Mouse (Mus musculus): ENCODE measurements at regions not wholly inside any gene's neighbourhood (a gene's known extent, or its start where the extent isn't known, plus 50 kb on each side); places are given as distances from the start of the nearest gene placed in this dataset.

DNA sequence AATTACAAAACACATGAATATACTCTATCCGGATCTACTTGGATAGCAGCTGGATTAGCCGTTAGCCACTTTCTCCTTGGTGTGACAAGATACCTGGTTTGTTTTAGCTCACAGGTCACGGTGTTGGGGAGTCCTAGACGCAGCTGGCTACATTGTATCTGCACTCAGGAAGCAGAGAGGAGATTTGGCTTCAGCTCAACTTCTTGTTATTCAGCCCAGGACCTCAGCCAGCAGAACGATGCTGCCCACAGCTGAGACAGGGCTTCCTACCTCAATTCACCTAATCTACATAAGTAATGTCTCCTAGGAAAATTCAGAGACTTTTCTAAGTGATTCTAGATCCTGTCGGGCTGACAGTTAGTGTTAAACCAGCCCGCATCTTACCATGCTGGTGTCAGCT lies 289.4 kb downstream of the 3100002H09Rik start:
- no peak for DNase-seq (ENCODE audit: low spot score)

GRCm38 (mm10) chr4:124317042-124317441 lies 293.6 kb downstream of the 3100002H09Rik start:
- DNase-seq (ENCODE audit: low spot score) = no peak

GRCm38 (mm10) chr4:124311657-124312056 lies 298.9 kb downstream of the 3100002H09Rik start:
- no peak for DNase-seq (ENCODE audit: low spot score)

DNA sequence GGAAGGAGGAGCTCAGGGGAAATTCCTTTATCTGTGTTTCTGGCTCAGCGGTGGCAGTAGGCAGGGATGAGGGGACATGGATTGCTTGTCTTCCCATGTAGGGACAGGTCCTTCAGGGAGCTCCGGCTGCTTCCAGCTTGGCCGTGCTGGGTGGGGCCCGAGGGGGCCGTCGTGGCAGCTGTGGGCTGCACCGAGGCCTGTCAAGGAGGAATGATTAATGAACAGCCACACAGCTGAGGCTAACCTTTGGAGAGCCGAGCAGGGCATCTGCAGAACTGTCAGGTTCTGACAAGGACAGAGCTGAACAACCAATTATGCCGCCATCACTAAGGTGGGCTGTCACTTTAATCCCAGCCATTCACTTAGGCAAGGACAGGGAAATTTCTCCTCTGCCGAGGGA lies 300.0 kb downstream of the 3100002H09Rik start:
- DNase-seq (ENCODE audit: low spot score) = no peak

GRCm38 (mm10) chr4:124305871-124306555 lies 304.6 kb downstream of the 3100002H09Rik start:
- no peak for DNase-seq (ENCODE audit: low spot score)

DNA sequence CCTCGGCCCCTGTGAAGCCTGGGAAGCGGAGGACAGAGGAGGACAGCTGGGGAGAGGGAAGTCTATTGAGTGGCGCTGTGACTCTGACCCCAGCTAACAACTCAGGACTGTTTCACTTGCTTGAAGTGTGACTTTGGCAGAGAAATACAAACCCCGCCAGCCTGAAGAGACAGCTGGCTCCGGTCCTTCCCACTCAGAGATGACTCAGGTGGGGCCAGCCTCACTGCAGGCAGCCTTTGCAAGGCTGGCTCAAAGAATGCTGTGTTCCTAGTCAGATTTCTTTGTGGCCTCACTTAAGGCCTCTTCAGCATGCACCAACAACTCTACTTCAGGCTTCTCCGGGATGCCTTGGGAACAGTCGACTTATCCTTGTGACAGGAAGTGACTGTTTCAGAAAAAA lies 307.7 kb downstream of the 3100002H09Rik start:
- no peak for DNase-seq (ENCODE audit: low spot score)

- DNase-seq (ENCODE audit: low spot score) = no peak
Observed at GRCm38 (mm10) chr4:124298667-124299437, 311.8 kb downstream of the 3100002H09Rik start.

GRCm38 (mm10) chr4:124292254-124292653 lies 318.3 kb downstream of the 3100002H09Rik start:
- no peak for DNase-seq (ENCODE audit: low spot score)

GRCm38 (mm10) chr4:124291767-124292166 lies 318.8 kb downstream of the 3100002H09Rik start:
- no peak for DNase-seq (ENCODE audit: low spot score)

- no peak for DNase-seq (ENCODE audit: low spot score)
Observed at GRCm38 (mm10) chr4:124287471-124287870, 323.1 kb downstream of the 3100002H09Rik start.

DNA sequence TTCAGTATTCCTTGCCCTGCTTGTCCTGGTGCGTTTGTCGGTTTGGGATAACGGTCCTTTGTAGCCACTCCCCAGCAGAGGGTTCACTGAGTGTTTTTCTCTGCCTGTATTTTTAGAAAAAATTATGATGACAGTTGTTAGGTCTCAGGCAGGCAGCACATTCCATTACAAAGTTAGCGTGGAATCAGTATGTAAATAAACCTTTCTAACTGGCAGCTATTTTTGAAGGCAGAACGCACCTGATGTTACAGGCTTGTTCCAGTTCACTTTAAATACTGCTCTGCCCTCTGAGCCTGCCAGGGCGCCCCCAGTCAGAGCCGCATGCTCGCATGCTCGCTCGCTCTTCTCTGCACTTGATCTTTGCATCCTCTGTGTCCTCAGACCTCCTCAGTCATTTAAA lies 331.9 kb downstream of the 3100002H09Rik start:
- DNase-seq (ENCODE audit: low spot score) = no peak

DNA sequence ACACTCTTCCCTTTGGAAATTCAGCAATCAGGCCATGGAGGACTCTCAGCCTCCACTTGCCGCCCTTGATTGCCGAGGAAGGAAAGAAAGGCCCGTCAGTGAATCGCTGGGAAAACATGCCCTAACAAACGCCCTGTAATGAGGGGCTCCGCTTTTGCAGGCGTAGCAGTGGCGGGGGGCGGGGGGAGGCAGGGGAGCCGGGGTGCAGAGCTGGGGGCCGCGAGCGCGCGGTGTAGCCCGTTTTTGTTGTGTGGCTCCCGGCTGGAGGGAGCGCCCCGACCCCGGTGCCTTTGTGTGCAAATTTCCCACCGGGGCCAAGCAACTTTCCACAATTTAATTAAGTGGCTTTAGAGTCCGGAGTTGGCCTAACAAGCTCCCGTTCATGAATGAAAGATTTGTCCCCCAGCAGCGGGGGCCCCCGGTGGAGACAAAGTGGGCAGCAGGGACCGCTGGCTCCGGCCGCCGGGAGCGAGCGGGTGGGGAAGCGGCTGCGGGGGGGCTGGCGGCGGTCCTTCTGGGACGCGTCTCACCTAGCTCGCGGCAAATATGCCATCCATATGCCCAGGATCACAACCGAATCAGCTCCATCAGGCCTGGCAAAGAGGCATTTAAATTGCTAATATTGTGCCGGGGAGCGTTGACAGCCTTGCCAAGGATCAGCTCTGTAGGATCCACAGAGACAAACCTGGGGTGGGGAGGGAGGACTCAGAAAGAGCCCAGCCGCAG lies 333.0 kb downstream of the 3100002H09Rik start:
- DNase-seq (ENCODE audit: low spot score) = no peak

DNA sequence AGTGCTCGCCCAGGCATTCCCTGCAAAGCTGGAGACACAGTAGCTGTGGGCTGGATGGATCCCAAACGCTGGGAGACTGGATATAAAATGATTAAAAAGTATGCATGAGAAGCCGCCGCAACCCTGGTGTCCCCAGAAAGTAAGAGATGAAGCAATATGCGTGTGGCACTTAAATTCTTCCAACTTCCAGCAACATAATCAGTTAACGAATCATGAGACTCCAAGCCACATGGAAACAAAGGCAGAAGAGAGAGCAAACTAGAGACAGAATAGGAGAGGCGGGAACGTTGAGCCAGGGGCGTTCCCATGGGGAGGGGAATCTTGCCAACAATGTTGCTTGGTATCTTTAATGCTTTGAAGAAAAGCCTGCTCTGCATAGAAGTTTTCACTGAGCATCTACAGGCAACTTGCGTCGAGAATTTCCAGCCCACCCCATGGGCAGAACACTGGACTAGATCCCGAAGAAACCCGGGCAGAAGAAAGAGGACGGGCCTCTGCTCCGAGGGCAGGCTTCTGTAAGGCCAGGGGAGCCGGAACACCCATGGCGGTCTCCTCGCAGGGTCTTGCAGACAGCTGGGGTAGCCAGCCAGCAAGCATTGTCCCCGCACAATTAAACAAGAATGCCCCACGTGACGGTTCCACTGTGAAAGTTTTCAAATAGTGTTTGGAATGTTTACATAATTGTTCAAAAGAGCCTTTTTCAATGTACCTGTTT lies 333.7 kb downstream of the 3100002H09Rik start:
- DNase-seq (ENCODE audit: low spot score) = no peak

DNA sequence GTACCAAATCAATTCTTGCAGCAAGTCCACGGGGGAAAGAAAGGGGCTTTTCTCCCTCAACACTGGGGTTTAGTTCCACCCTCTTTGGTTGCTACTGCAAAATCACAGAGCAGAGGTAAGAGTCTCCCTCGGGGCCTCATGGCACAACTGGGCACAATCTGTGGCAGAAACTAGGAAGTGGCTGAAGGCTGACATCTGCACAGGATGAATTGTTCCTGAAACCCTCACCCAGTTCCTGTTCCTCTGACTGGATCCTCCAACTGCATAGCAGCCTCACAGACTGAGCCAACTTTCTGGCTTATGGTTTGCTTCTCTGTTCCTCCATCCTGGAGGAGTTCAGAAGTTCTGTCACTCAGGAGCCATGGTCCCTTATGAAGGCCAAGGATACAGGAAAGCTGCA lies 338.6 kb downstream of the 3100002H09Rik start:
- DNase-seq (ENCODE audit: low spot score) = no peak

- DNase-seq (ENCODE audit: low spot score) = no peak
Observed at GRCm38 (mm10) chr4:124268404-124268803, 342.2 kb downstream of the 3100002H09Rik start.

DNA sequence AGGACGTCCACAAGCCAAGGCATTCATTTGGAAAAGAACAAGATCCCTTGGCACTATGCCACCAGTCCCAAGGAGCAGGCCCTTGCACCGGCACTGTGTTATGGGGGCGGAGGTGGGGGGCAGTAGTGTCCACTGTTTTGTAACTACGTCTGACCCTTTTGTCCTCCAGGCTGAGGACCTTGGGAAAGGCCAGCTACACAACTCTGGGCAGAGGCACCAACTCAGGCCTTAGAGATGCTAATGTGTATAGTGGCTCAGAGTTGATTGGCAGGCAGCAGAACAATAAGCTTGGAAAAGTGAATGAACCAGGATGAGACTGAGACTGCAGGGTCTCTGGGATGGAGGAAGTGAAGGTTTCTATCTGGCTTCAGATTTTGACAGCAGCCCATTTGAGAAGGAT lies 344.0 kb downstream of the 3100002H09Rik start:
- DNase-seq (ENCODE audit: low spot score) = no peak

- DNase-seq (ENCODE audit: low spot score) = no peak
Observed at GRCm38 (mm10) chr4:124265527-124265926, 345.1 kb downstream of the 3100002H09Rik start.

DNA sequence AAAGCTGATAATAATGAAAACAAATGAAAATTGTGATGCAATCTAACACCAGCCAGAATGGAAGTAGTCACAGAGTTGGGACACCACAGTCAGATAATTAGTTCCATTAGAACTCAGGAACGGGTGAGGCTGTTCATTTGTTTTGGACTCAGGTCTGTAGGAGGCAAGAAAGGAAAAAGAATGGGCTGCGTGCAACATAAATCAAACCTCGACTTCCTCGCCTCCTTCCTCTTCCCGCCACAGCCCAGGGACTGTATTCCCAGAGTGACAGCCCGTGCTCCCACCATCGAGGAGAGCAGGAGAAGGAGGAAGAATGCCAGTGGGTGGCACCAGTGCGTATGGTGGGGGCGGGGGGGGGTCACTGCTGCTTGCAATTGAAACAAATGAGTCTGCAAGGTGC lies 339.2 kb upstream of the 4930535I16Rik start:
- no peak for DNase-seq (ENCODE audit: low spot score)

- no peak for DNase-seq (ENCODE audit: low spot score)
Observed at GRCm38 (mm10) chr4:124256515-124256914, 338.7 kb upstream of the 4930535I16Rik start.

DNA sequence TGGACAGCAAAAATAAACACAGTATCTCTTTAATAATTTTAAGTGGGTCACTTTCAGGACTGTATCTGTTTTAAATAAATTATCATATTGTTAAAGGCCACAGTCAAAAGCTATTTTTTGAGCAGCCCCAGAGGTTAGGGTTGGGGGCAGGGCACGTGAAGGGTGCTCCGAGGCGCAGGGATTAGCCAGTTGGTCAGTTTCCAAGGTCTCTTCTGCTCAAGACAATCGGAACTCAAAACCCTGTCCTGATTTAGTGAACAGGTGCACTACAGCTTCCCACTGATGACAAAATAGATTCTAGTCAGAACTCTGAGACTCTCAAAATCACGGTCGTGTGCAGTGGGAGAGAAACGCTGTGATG lies 337.3 kb upstream of the 4930535I16Rik start:
- no peak for DNase-seq (ENCODE audit: low spot score)

DNA sequence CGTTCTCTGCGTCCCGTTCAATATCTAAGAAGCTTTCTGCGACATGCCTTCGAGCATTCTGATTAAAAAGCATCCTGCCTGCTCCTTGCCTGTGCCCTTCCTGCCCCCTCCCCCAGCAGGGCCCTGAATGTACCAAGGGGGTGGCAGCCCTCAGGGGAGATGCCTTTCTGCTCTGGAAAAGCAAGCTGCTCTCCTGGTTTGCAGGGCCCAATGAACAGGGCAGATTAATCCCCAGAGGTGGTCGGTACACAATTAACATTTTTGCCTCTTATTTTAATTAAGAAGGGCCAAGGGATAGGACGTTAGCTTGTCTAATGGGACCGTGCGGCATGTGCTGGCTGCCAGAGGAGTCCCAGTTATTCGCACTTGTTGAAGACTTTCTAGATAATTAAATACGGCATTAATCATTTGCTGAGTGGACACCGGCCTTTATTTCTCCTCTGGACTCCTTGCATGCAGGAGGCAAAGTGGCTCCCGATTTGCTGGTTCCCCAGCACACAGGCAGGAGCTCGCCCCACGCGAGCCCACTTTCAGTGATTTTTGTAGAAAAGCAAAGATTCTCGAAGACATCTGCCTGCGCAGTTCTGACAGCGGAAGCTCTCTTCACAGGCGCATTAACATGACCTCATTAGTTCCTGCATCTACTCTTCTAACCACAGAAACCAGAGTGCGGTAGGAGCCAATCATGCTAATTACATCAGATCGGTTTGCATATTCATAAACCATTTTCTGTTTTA lies 336.8 kb upstream of the 4930535I16Rik start:
- no peak for DNase-seq (ENCODE audit: low spot score)

GRCm38 (mm10) chr4:124241600-124241999 lies 323.8 kb upstream of the 4930535I16Rik start:
- DNase-seq (ENCODE audit: low spot score) = no peak

All from ovary, adult 18-20 months (tissue).